Mouse (Mus musculus) forebrain, postnatal 0 days (tissue): Measurements from ENCODE around the gene Tap1. TPM values are rescaled to one million over a fixed set of nuclear protein-coding genes. Genes with fewer than 3 reads are reported as not detected.

Experiments
- ATAC-seq: fragments of 200-750 bp; cut with Nextera tagmentation; 2 replicates; pipeline ENCODE4 v1.8.0; 2017; ENCODE audit warnings: mild to moderate bottlenecking, moderate library complexity
- DNase-seq: peaks from one replicate; pipeline ENCODE4 v3.0.0-alpha.2; 2015
- H3K27ac ChIP-seq: fragments of 300-500 bp; sonication (generic); 2 replicates; pipeline ENCODE4 v1.5.1; 2014; ENCODE audit warnings: low read depth, mild to moderate bottlenecking, antibody characterized with exemption, low read length, moderate library complexity, mixed read lengths
- H3K27me3 ChIP-seq: fragments of 300-500 bp; sonication (generic); 2 replicates; pipeline ENCODE4 v1.6.1; 2014; ENCODE audit warnings: mild to moderate bottlenecking, low read length, mixed read lengths; ENCODE audit not compliant: insufficient read depth
- H3K36me3 ChIP-seq: fragments of 300-500 bp; sonication (generic); 2 replicates; pipeline ENCODE4 v1.6.1; 2014; ENCODE audit warnings: mild to moderate bottlenecking, moderate library complexity; ENCODE audit not compliant: insufficient read depth
- H3K4me1 ChIP-seq: fragments of 300-500 bp; sonication (generic); 2 replicates; pipeline ENCODE4 v1.6.1; 2014; ENCODE audit warnings: antibody characterized with exemption; ENCODE audit not compliant: insufficient read depth
- H3K4me2 ChIP-seq: fragments of 300-500 bp; sonication (generic); 2 replicates; pipeline ENCODE4 v1.6.1; 2014; ENCODE audit warnings: low read depth, mild to moderate bottlenecking, moderate library complexity
- H3K4me3 ChIP-seq: fragments of 300-500 bp; sonication (generic); 2 replicates; pipeline ENCODE4 v1.5.1; 2014; ENCODE audit warnings: low read depth, low read length, mixed read lengths
- H3K9ac ChIP-seq: fragments of 300-500 bp; sonication (generic); 2 replicates; pipeline ENCODE4 v1.6.1; 2014; ENCODE audit warnings: mild to moderate bottlenecking
- H3K9me3 ChIP-seq: fragments of 300-500 bp; sonication (generic); 2 replicates; pipeline ENCODE4 v1.6.1; 2016; ENCODE audit warnings: low read length
- CTCF ChIP-seq: sonication (generic); IDR thresholded peaks from 2 replicates; pipeline ENCODE4 v1.5.1; 2016; ENCODE audit warnings: antibody characterized with exemption, control low read depth, low read depth
- WGBS: fragments of 180-500 bp; shearing (Covaris S2); extraction: QIAGEN DNeasy Blood & Tissue Kit; methylation state at CpG from one replicate; pipeline ENCODE4 v1.1.7; 2014; 5-methylcytosine and 5-hydroxymethylcytosine counted together
- polyA plus RNA-seq: library from polyadenylated mRNA; unstranded; fragments of >200 nt; fragmentation: Nextera tagmentation; extraction: Ambion mirVana; gene quantifications from 2 replicates; pipeline ENCODE4 v1.2.1, GENCODE M21; 2015
- total RNA-seq: library from RNA; depleted of rRNA; stranded (reverse); fragments of >200 nt; gene quantifications from 2 replicates; pipeline ENCODE4 v1.2.3, GENCODE M21; 2014

Gene Tap1
- total and polyA plus RNA-seq, 2 experiments from 2014 or later: 5.0 to 7.5 TPM

DNA sequence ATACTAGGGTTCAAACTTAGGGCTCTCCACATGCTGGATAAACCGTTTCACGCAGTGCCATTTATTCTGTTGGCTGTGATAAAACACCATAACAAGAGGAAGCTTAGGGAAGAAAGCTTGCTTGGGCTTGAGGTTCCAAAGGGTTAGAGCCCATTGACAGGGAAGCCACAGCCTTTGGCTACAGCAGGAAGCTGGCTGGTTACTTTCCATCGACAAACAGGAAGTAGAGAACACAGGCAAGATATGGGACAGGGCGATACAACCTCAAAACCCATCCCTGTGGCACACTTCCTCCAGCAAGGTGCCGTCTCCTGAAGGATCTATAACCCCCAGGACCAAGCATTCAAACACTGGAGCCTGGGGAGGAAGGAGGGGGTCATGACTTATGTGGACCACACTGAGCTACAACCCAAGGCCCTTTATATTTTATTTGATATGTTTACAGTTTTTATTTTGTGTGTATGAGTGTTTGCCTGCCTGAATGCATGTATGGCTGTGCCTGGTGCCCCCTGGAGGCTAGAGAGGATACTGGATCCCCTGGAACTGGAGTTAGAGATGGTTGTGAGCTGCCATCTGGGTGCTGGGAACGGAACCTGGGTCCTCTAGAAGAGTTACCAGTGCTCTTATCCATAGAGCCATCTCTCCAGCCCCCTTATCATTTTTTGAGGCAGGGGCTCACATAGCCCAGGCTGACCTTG lies 22.2 kb upstream of the Tap1 start:
- H3K4me1 ChIP-seq: no peaks in the 10 kb centered on the region
- no peaks in the 10 kb centered on the region for H3K27me3 ChIP-seq
- H3K9ac ChIP-seq: no peak overlapping the region
- H3K4me3 ChIP-seq: no peak overlapping the region
- WGBS: 91% methylated on average over 6 of the region's 6 CpGs
- no peak for ATAC-seq
- H3K9me3 ChIP-seq: no peaks in the 10 kb centered on the region
- peak; percentile 23; the same call in 1 of the 2 replicates for TF ChIP-seq CTCF
- H3K4me2 ChIP-seq: no peak overlapping the region
- H3K27ac ChIP-seq: no peak overlapping the region
- no peak for DNase-seq
- no peaks in the 10 kb centered on the region for H3K36me3 ChIP-seq

DNA sequence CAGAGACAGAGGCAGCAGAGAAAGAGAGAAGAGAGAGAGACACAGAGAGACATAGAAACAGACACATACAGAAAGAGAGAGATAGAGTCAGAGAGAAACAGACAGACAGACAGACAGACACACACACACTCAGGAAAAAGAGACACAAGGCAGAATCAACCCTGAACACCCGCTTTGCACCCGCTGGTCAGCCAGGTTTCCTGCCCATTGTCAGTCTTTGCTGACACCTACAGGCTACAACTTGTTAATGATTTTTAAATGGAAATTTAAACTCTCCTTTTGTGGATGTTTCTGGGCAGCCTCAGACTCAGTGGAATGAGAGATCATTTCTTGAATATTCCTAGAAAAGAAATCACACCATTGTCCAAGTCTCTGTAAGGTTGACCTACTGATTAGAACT lies 18.1 kb upstream of the Tap1 start:
- Histone ChIP-seq H3K9me3 (no peaks in the 10 kb centered on the region), H3K4me2 (no peak overlapping the region), H3K36me3 (no peaks in the 10 kb centered on the region), H3K27ac (no peak overlapping the region), H3K4me1 (no peaks in the 10 kb centered on the region), H3K9ac (no peak overlapping the region), H3K4me3 (no peak overlapping the region), H3K27me3 (no peaks in the 10 kb centered on the region)
- peak; percentile 69 for TF ChIP-seq CTCF
- ATAC-seq: peak; percentile 29; the same call in 1 of the 2 replicates
- peak; percentile 55 for DNase-seq
- 0% methylated on average over 2 of the region's 2 CpGs for WGBS

DNA sequence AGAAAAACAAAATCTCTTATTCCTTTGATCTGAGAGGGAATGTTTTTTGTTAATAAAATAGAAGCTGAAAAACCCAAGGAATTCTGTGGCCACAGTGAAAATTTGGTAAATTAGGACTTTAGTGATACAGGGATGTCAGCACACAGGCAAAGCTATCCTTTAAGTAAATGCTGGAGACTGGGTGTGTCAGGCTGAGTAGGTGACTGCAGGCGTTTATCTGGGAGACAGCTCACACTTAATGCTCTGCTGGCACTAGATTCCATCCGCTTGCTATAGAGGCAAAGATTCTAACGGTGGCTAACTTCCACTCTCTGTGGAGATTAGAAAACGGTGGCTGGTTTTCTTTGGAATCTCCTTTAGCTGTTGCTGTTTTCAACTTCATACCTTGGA lies 16.9 kb upstream of the Tap1 start:
- Histone ChIP-seq H3K4me3 (no peak overlapping the region), H3K4me2 (no peak overlapping the region), H3K9ac (no peak overlapping the region), H3K36me3 (no peaks in the 10 kb centered on the region), H3K27me3 (no peaks in the 10 kb centered on the region), H3K9me3 (no peaks in the 10 kb centered on the region), H3K27ac (no peak overlapping the region), H3K4me1 (no peaks in the 10 kb centered on the region)
- no peak for ATAC-seq
- 26% methylated on average over 4 of the region's 4 CpGs for WGBS
- no peak for DNase-seq
- no peak for TF ChIP-seq CTCF

DNA sequence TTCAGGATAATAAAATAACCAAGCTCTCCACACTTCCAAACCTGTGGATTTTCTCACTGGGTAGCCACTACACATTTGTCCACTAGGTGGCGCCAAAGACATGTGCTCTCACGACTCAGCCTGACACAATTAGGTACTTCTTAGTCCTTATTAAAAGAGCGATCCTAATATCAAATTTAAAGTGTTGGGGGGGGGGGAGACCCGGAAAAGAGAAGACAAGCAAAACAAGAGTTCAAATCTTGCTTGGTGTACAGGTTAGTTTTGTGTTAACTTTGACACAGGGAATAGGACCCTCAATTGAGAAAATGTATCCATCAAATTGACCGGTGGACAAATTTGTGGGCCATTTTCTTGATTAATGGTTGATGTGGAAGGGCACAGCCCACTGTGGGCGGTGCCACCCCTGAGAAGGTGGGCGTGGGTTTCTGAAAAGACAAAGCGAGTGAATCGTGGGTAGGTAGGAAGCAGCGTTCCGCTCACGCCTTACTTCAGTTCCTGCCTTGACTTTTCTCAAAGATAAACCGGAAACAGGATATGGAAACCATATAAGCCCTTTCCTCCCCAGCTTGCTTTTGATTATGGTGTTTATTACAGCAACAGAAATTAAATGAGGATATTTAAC lies 16.4 kb upstream of the Tap1 start:
- H3K9ac ChIP-seq: no peak overlapping the region
- no peaks in the 10 kb centered on the region for H3K27me3 ChIP-seq
- no peaks in the 10 kb centered on the region for H3K9me3 ChIP-seq
- DNase-seq (peak; percentile 88), ATAC-seq (peak; percentile 53; the same call in 1 of the 2 replicates)
- no peak overlapping the region for H3K4me2 ChIP-seq
- WGBS: 40% methylated on average over 13 of the region's 13 CpGs
- no peaks in the 10 kb centered on the region for H3K4me1 ChIP-seq
- no peak overlapping the region for H3K27ac ChIP-seq
- H3K4me3 ChIP-seq: no peak overlapping the region
- TF ChIP-seq CTCF: peak; percentile 95
- H3K36me3 ChIP-seq: no peaks in the 10 kb centered on the region

DNA sequence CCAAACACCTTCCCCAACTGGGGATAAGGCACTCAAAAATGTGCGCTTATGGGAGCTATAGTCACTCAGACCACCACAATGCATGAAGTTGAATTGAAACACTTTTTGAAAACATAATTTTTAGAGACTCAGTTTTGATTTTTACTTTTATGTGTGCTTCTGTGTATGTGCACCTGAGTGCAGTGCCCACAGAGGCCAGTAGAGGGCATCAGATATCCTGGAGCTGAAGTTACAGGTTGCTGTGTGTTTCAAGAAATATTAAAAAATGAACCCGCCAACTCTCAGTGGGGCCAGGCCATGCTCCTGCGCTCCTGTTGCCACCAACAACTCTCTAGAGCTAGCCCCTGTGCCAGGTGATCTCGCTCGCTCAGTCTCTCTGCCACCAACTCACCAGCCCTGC lies 14.8 kb upstream of the Tap1 start:
- Histone ChIP-seq H3K4me2 (no peak overlapping the region), H3K4me3 (no peak overlapping the region), H3K36me3 (no peaks in the 10 kb centered on the region), H3K9ac (no peak overlapping the region), H3K27ac (no peak overlapping the region), H3K9me3 (no peaks in the 10 kb centered on the region), H3K27me3 (no peaks in the 10 kb centered on the region), H3K4me1 (no peaks in the 10 kb centered on the region)
- ATAC-seq (no peak), DNase-seq (no peak)
- WGBS: 94% methylated on average over 5 of the region's 5 CpGs
- no peak for TF ChIP-seq CTCF

DNA sequence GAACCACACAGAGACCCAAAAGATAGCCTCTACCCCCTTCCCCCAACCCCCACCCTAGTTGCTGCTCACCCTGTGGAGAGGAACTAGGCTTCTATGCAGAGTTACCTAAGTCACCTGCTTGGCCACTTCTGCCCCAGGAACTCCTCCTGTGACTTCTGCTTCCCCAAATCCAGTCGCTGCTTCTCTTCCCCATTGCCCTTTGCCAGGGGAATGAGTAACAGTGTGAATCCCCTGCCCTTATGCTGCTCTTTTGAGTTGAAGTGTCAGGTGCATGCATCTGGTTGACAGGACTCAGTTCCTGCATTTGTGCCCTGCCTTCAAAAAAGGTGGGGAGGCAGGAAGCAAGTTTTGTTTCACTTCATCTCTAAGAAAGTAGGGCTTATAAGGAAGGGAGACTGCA lies 13.3 kb upstream of the Tap1 start:
- no peak overlapping the region for H3K9ac ChIP-seq
- H3K4me1 ChIP-seq: no peaks in the 10 kb centered on the region
- TF ChIP-seq CTCF: no peak
- no peaks in the 10 kb centered on the region for H3K9me3 ChIP-seq
- no peak overlapping the region for H3K4me3 ChIP-seq
- WGBS: 79% methylated on average over 1 of the region's 1 CpGs
- DNase-seq (no peak), ATAC-seq (no peak)
- no peaks in the 10 kb centered on the region for H3K36me3 ChIP-seq
- no peak overlapping the region for H3K27ac ChIP-seq
- no peak overlapping the region for H3K4me2 ChIP-seq
- no peaks in the 10 kb centered on the region for H3K27me3 ChIP-seq

DNA sequence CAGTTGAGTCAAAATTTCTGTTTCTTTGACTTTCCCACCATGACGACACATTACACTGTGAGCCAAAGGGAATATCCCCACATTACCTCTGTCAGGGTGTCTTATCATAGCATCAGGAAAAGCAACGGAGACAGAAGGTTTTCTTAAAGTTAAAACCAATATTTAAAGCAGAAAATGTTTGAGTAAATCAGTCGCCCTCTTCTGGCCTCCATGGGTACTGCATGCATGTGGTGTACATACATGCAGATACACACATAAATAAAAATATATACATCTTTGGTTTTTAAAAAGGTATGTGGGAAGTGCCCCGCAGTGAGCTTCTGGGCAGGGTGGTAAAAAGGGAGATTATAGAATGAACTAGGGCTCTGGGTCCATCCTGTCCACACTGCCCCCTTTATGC lies 10.2 kb upstream of the Tap1 start:
- WGBS: 72% methylated on average over 4 of the region's 4 CpGs
- DNase-seq (no peak), ATAC-seq (no peak)
- Histone ChIP-seq H3K36me3 (no peaks in the 10 kb centered on the region), H3K4me2 (no peak overlapping the region), H3K4me1 (no peaks in the 10 kb centered on the region), H3K27me3 (no peaks in the 10 kb centered on the region), H3K27ac (no peak overlapping the region), H3K4me3 (no peak overlapping the region), H3K9me3 (no peaks in the 10 kb centered on the region), H3K9ac (no peak overlapping the region)
- peak; percentile 44 for TF ChIP-seq CTCF
